Mouse (Mus musculus) neural tube, embryonic 14.5 days (tissue): ENCODE measurements at regions not wholly inside any gene's neighbourhood (a gene's known extent, or its start where the extent isn't known, plus 50 kb on each side); places are given as distances from the start of the nearest gene placed in this dataset.

ENCODE experiments used
- ATAC-seq: fragments of 200-750 bp; cut with Nextera tagmentation; 2 replicates; pipeline ENCODE4 v1.8.0; 2017; ENCODE audit warnings: low read depth, mild to moderate bottlenecking, moderate TSS enrichment, moderate library complexity
- H3K27ac ChIP-seq: fragments of 300-500 bp; sonication (generic); 2 replicates; pipeline ENCODE4 v1.5.1; 2014; ENCODE audit warnings: low read depth, mild to moderate bottlenecking, control low read depth, low read length, moderate library complexity, mixed read lengths
- H3K27me3 ChIP-seq: fragments of 300-500 bp; sonication (generic); 2 replicates; pipeline ENCODE4 v1.6.1; 2014; ENCODE audit warnings: low read length; ENCODE audit not compliant: control insufficient read depth, insufficient read depth
- H3K36me3 ChIP-seq: fragments of 300-500 bp; sonication (generic); 2 replicates; pipeline ENCODE4 v1.6.1; 2014; ENCODE audit warnings: low read length, mixed read lengths; ENCODE audit not compliant: control insufficient read depth, insufficient read depth
- H3K4me1 ChIP-seq: fragments of 300-500 bp; sonication (generic); 2 replicates; pipeline ENCODE4 v1.6.1; 2014; ENCODE audit warnings: low read length; ENCODE audit not compliant: control insufficient read depth, insufficient read depth
- H3K4me2 ChIP-seq: fragments of 300-500 bp; sonication (generic); 2 replicates; pipeline ENCODE4 v1.6.1; 2014; ENCODE audit warnings: mild to moderate bottlenecking, low read depth, low read length, control low read depth
- H3K4me3 ChIP-seq: fragments of 300-500 bp; sonication (generic); 2 replicates; pipeline ENCODE4 v1.5.1; 2014; ENCODE audit warnings: low read depth, low read length, control low read depth, mixed read lengths
- H3K9ac ChIP-seq: fragments of 300-500 bp; sonication (generic); replicated peaks from 2 replicates; pipeline ENCODE4 v1.6.1; 2014; ENCODE audit warnings: low read depth, mild to moderate bottlenecking, control low read depth, low read length, mixed read lengths
- H3K9me3 ChIP-seq: fragments of 300-500 bp; sonication (generic); 2 replicates; pipeline ENCODE4 v1.6.1; 2016; ENCODE audit warnings: low read length; ENCODE audit not compliant: control insufficient read depth
- WGBS: fragments of 180-500 bp; shearing (Covaris S2); extraction: QIAGEN DNeasy Blood & Tissue Kit; methylation state at CpG from one replicate; pipeline ENCODE4 v1.1.7; 2014; 5-methylcytosine and 5-hydroxymethylcytosine counted together

- no peak overlapping the region for H3K9ac ChIP-seq
Observed at GRCm38 (mm10) chr5:80484676-80485075, 535.3 kb upstream of the Adgrl3 start.

GRCm38 (mm10) chr5:80488332-80488731 is 531.6 kb upstream of the Adgrl3 start:
- Histone ChIP-seq H3K9ac (no peak overlapping the region), H3K36me3 (no peaks in the 10 kb centered on the region), H3K4me1 (no peaks in the 10 kb centered on the region), H3K9me3 (no peaks in the 10 kb centered on the region), H3K4me2 (no peak overlapping the region), H3K27ac (no peak overlapping the region), H3K27me3 (no peaks in the 10 kb centered on the region), H3K4me3 (no peak overlapping the region)
- no peak for ATAC-seq
- 83% methylated on average over 1 of the region's 1 CpGs for WGBS

More at GRCm38 (mm10) chr5:80484676-80485075, 535.3 kb upstream of the Adgrl3 start:
- H3K4me2 ChIP-seq = no peak overlapping the region
- no peaks in the 10 kb centered on the region for H3K4me1 ChIP-seq
- no peaks in the 10 kb centered on the region for H3K27me3 ChIP-seq
- H3K9me3 ChIP-seq = no peaks in the 10 kb centered on the region
- H3K4me3 ChIP-seq = no peak overlapping the region
- no peak overlapping the region for H3K27ac ChIP-seq
- ATAC-seq = no peak
- WGBS = 42% methylated on average over 3 of the region's 3 CpGs
- H3K36me3 ChIP-seq = no peaks in the 10 kb centered on the region

- H3K27ac ChIP-seq = no peak overlapping the region
- H3K27me3 ChIP-seq = no peaks in the 10 kb centered on the region
- no peak overlapping the region for H3K4me2 ChIP-seq
- H3K4me3 ChIP-seq = no peak overlapping the region
- H3K9ac ChIP-seq = no peak overlapping the region
- peak; percentile 71; the same call in 1 of the 2 replicates for ATAC-seq
- H3K36me3 ChIP-seq = no peaks in the 10 kb centered on the region
- WGBS = 34% methylated on average over 2 of the region's 2 CpGs
- no peaks in the 10 kb centered on the region for H3K9me3 ChIP-seq
- no peaks in the 10 kb centered on the region for H3K4me1 ChIP-seq
Observed at GRCm38 (mm10) chr5:80508672-80509071, 511.3 kb upstream of the Adgrl3 start.

- no peak overlapping the region for H3K4me3 ChIP-seq
Observed at GRCm38 (mm10) chr5:80539997-80540396, 479.9 kb upstream of the Adgrl3 start.

GRCm38 (mm10) chr5:80551673-80552072 is 468.3 kb upstream of the Adgrl3 start:
- no peak overlapping the region for H3K27ac ChIP-seq
- H3K9me3 ChIP-seq = no peaks in the 10 kb centered on the region
- 87% methylated on average over 7 of the region's 7 CpGs for WGBS
- no peak overlapping the region for H3K4me3 ChIP-seq
- no peak overlapping the region for H3K9ac ChIP-seq
- H3K4me1 ChIP-seq = no peaks in the 10 kb centered on the region
- H3K36me3 ChIP-seq = no peaks in the 10 kb centered on the region
- H3K27me3 ChIP-seq = no peaks in the 10 kb centered on the region
- H3K4me2 ChIP-seq = no peak overlapping the region
- ATAC-seq = no peak

More at GRCm38 (mm10) chr5:80539997-80540396, 479.9 kb upstream of the Adgrl3 start:
- H3K4me2 ChIP-seq = no peak overlapping the region
- H3K9ac ChIP-seq = no peak overlapping the region
- no peak for ATAC-seq
- H3K9me3 ChIP-seq = no peaks in the 10 kb centered on the region
- H3K27ac ChIP-seq = no peak overlapping the region
- H3K27me3 ChIP-seq = no peaks in the 10 kb centered on the region
- no peaks in the 10 kb centered on the region for H3K4me1 ChIP-seq
- H3K36me3 ChIP-seq = no peaks in the 10 kb centered on the region
- WGBS = 63% methylated on average over 1 of the region's 1 CpGs

- no peak overlapping the region for H3K27ac ChIP-seq
- no peak for ATAC-seq
- H3K36me3 ChIP-seq = no peaks in the 10 kb centered on the region
- H3K27me3 ChIP-seq = no peaks in the 10 kb centered on the region
- no peak overlapping the region for H3K9ac ChIP-seq
- no peaks in the 10 kb centered on the region for H3K4me1 ChIP-seq
- H3K9me3 ChIP-seq = no peaks in the 10 kb centered on the region
- H3K4me2 ChIP-seq = no peak overlapping the region
- 89% methylated on average over 1 of the region's 1 CpGs for WGBS
- H3K4me3 ChIP-seq = no peak overlapping the region
Observed at GRCm38 (mm10) chr5:80578741-80579140, 441.2 kb upstream of the Adgrl3 start.

- Histone ChIP-seq H3K4me3 (no peak overlapping the region), H3K4me2 (no peak overlapping the region), H3K27me3 (no peaks in the 10 kb centered on the region), H3K9me3 (no peaks in the 10 kb centered on the region), H3K27ac (no peak overlapping the region), H3K4me1 (no peaks in the 10 kb centered on the region), H3K9ac (no peak overlapping the region), H3K36me3 (no peaks in the 10 kb centered on the region)
- ATAC-seq = no peak
- WGBS = 98% methylated on average over 3 of the region's 3 CpGs
Observed at GRCm38 (mm10) chr5:80611571-80611970, 408.4 kb upstream of the Adgrl3 start.

- Histone ChIP-seq H3K27me3 (no peaks in the 10 kb centered on the region), H3K4me2 (no peak overlapping the region), H3K9ac (no peak overlapping the region), H3K4me1 (no peaks in the 10 kb centered on the region), H3K4me3 (no peak overlapping the region), H3K27ac (no peak overlapping the region), H3K9me3 (no peaks in the 10 kb centered on the region), H3K36me3 (no peaks in the 10 kb centered on the region)
- no peak for ATAC-seq
- WGBS = 79% methylated on average over 3 of the region's 3 CpGs
Observed at GRCm38 (mm10) chr5:80627225-80627624, 392.7 kb upstream of the Adgrl3 start.

- Histone ChIP-seq H3K4me3 (no peak overlapping the region), H3K36me3 (no peaks in the 10 kb centered on the region), H3K27ac (no peak overlapping the region), H3K4me2 (no peak overlapping the region), H3K9me3 (no peaks in the 10 kb centered on the region), H3K4me1 (no peaks in the 10 kb centered on the region), H3K9ac (no peak overlapping the region), H3K27me3 (no peaks in the 10 kb centered on the region)
- ATAC-seq = no peak
- 55% methylated on average over 5 of the region's 5 CpGs for WGBS
Observed at GRCm38 (mm10) chr5:80659043-80659442, 360.9 kb upstream of the Adgrl3 start.

GRCm38 (mm10) chr5:80659530-80659929 is 360.4 kb upstream of the Adgrl3 start:
- H3K36me3 ChIP-seq = no peaks in the 10 kb centered on the region
- H3K4me2 ChIP-seq = no peak overlapping the region
- H3K27ac ChIP-seq = no peak overlapping the region
- H3K9me3 ChIP-seq = no peaks in the 10 kb centered on the region
- no peak for ATAC-seq
- no peak overlapping the region for H3K9ac ChIP-seq
- H3K4me3 ChIP-seq = no peak overlapping the region
- WGBS = 54% methylated on average over 3 of the region's 3 CpGs
- no peaks in the 10 kb centered on the region for H3K27me3 ChIP-seq
- H3K4me1 ChIP-seq = no peaks in the 10 kb centered on the region
